Mouse (Mus musculus) heart, postnatal 0 days (tissue): ENCODE measurements around the gene Shank1. TPM values are rescaled to one million over a fixed set of nuclear protein-coding genes. Genes with fewer than 3 reads are reported as not detected.

Source experiments
- ATAC-seq: fragments of 200-750 bp; cut with Nextera tagmentation; 2 replicates; pipeline ENCODE4 v1.8.0; 2017; ENCODE audit warnings: low read depth, moderate number of reproducible peaks, moderate library complexity; ENCODE audit not compliant: insufficient read depth
- DNase-seq: peaks from one replicate; pipeline ENCODE4 v3.0.0-alpha.2; 2016; ENCODE audit warnings: low spot score
- H3K27ac ChIP-seq: fragments of 300-500 bp; sonication (generic); 2 replicates; pipeline ENCODE4 v1.5.1; 2014; ENCODE audit warnings: low read depth, mild to moderate bottlenecking
- H3K27me3 ChIP-seq: fragments of 300-500 bp; sonication (generic); 2 replicates; pipeline ENCODE4 v1.6.1; 2014; ENCODE audit warnings: low read length, mixed read lengths; ENCODE audit not compliant: control insufficient read depth, insufficient read depth
- H3K36me3 ChIP-seq: fragments of 300-500 bp; sonication (generic); replicated peaks from 2 replicates; pipeline ENCODE4 v1.6.1; 2014; ENCODE audit warnings: low read length, mixed read lengths; ENCODE audit not compliant: control insufficient read depth, insufficient read depth
- H3K4me1 ChIP-seq: fragments of 300-500 bp; sonication (generic); 2 replicates; pipeline ENCODE4 v1.6.1; 2014; ENCODE audit warnings: antibody characterized with exemption; ENCODE audit not compliant: control insufficient read depth, insufficient read depth
- H3K4me2 ChIP-seq: fragments of 300-500 bp; sonication (generic); 2 replicates; pipeline ENCODE4 v1.6.1; 2014; ENCODE audit warnings: low read depth, mild to moderate bottlenecking, low read length, moderate library complexity
- H3K4me3 ChIP-seq: fragments of 300-500 bp; sonication (generic); 2 replicates; pipeline ENCODE4 v1.5.1; 2014; ENCODE audit warnings: low read depth, low read length
- H3K9ac ChIP-seq: fragments of 300-500 bp; sonication (generic); replicated peaks from 2 replicates; pipeline ENCODE4 v1.6.1; 2014; ENCODE audit warnings: low read depth, low read length, mixed read lengths
- H3K9me3 ChIP-seq: fragments of 300-500 bp; sonication (generic); replicated peaks from 2 replicates; pipeline ENCODE4 v1.6.1; 2016; ENCODE audit warnings: low read length; ENCODE audit not compliant: control insufficient read depth
- CTCF ChIP-seq: IDR thresholded peaks from 2 replicates; pipeline ENCODE4 v1.5.1; 2016; ENCODE audit warnings: antibody characterized with exemption, control low read depth, low read depth
- EP300 ChIP-seq: IDR thresholded peaks from 2 replicates; pipeline ENCODE4 v1.6.1; 2016; ENCODE audit warnings: antibody characterized with exemption, low read depth
- WGBS: fragments of 180-500 bp; shearing (Covaris S2); extraction: QIAGEN DNeasy Blood & Tissue Kit; methylation state at CpG from one replicate; pipeline ENCODE4 v1.1.7; 2014; 5-methylcytosine and 5-hydroxymethylcytosine counted together
- polyA plus RNA-seq: library from polyadenylated mRNA; unstranded; fragments of >200 nt; fragmentation: Nextera tagmentation; extraction: Ambion mirVana; gene quantifications from 2 replicates; pipeline ENCODE4 v1.2.1, GENCODE M21; 2015
- total RNA-seq: library from RNA; depleted of rRNA; stranded (reverse); fragments of >200 nt; gene quantifications from 2 replicates; pipeline ENCODE4 v1.2.3, GENCODE M21; 2014; ENCODE audit warnings: low replicate concordance

Gene Shank1
- total and polyA plus RNA-seq, 2 experiments from 2014 or later = 0.36 to 0.61 TPM

DNA sequence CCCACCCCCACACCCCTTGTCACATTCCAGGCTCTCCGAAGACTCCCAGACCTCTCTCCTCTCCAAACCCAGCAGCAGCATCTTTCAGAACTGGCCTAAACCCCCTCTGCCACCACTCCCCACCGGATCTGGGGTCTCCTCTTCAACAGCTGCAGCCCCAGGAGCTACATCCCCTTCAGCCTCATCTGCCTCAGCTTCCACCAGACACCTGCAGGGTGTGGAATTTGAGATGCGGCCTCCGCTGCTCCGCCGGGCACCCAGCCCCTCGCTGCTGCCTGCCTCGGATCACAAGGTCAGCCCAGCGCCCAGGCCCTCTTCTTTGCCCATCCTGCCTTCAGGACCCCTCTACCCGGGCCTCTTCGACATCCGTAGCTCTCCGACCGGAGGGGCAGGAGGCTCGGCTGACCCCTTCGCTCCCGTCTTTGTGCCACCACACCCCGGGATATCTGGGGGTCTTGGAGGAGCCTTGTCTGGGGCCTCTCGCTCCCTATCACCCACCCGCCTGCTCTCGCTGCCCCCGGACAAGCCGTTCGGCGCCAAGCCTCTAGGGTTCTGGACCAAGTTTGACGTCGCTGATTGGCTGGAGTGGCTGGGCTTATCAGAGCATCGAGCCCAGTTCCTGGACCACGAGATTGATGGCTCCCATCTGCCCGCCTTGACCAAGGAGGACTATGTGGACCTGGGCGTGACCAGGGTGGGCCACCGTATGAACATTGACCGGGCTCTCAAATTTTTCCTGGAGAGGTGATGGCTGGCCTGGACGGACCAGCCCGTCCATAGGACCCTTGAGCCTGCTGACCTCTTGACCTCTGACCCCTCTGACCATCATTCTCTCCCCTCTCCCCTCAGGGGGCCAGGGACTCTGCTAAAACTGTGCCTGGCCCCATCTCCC, 46.8 kb downstream of the Shank1 start:
- Histone ChIP-seq H3K4me3 (no peak overlapping the region), H3K27me3 (peaks cover 72% of the 10 kb centered on the region), H3K4me2 (no peak overlapping the region), H3K27ac (no peak overlapping the region), H3K36me3 (no peaks in the 10 kb centered on the region), H3K4me1 (peaks cover 7% of the 10 kb centered on the region; the same call in 1 of the 2 replicates), H3K9ac (no peak overlapping the region), H3K9me3 (no peaks in the 10 kb centered on the region)
- ATAC-seq = no peak
- TF ChIP-seq EP300 (no peak), CTCF (no peak)
- DNase-seq = no peak
- 3% methylated on average over 35 of the region's 35 CpGs for WGBS

DNA sequence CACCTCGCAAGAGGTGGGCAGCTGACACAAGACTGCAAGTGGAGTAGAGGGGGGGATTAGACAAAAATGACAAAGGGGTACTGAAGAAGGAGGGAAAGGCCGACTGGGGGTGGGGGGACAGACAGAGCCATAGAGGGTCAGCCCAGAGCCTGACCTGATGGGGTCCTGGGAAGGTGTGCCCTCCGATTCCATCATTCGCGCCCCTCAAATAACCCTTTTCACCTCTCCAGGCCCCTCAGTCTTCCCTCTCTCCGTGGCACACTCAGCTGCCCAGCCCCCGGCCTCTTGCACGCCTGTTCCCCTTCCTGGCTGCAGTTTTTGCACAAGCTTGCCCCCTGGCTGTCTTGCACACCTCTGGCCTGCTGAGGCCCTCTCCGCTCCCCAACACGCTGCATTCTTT, 47.5 kb downstream of the Shank1 start:
- DNase-seq (no peak), ATAC-seq (no peak)
- no peak overlapping the region for H3K27ac ChIP-seq
- H3K9ac ChIP-seq = no peak overlapping the region
- peaks cover 7% of the 10 kb centered on the region; the same call in 1 of the 2 replicates for H3K4me1 ChIP-seq
- WGBS = 26% methylated on average over 8 of the region's 10 CpGs
- H3K4me2 ChIP-seq = no peak overlapping the region
- H3K36me3 ChIP-seq = no peaks in the 10 kb centered on the region
- peaks cover 65% of the 10 kb centered on the region for H3K27me3 ChIP-seq
- TF ChIP-seq CTCF = no peak
- no peak for TF ChIP-seq EP300
- no peak overlapping the region for H3K4me3 ChIP-seq
- H3K9me3 ChIP-seq = no peaks in the 10 kb centered on the region

DNA sequence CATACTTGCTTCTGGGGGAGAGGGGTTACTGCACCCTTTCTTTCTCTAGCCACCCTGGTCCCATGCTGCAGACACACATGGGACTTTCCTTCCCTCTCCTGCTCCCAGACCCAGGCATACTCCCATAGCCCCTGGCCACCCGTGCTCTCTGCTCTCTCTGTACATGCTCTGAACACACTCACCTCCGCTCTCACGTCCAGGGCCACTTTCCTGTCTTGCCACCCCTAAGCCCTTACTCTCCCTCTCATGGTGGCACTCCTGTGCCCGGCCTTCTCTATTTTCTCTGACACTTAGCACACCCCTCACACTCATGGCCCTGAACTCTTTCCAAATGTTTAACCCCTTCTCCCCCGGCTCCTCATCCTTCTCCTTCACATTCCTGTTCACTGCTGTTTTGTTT, 48.0 kb downstream of the Shank1 start:
- H3K4me3 ChIP-seq = no peak overlapping the region
- H3K4me2 ChIP-seq = no peak overlapping the region
- no peak overlapping the region for H3K9ac ChIP-seq
- ATAC-seq (no peak), DNase-seq (no peak)
- no peaks in the 10 kb centered on the region for H3K36me3 ChIP-seq
- H3K4me1 ChIP-seq = peaks cover 7% of the 10 kb centered on the region; the same call in 1 of the 2 replicates
- H3K27me3 ChIP-seq = peaks cover 60% of the 10 kb centered on the region
- H3K9me3 ChIP-seq = no peaks in the 10 kb centered on the region
- TF ChIP-seq CTCF = no peak
- no peak for TF ChIP-seq EP300
- H3K27ac ChIP-seq = no peak overlapping the region
- 22% methylated on average over 5 of the region's 5 CpGs for WGBS

DNA sequence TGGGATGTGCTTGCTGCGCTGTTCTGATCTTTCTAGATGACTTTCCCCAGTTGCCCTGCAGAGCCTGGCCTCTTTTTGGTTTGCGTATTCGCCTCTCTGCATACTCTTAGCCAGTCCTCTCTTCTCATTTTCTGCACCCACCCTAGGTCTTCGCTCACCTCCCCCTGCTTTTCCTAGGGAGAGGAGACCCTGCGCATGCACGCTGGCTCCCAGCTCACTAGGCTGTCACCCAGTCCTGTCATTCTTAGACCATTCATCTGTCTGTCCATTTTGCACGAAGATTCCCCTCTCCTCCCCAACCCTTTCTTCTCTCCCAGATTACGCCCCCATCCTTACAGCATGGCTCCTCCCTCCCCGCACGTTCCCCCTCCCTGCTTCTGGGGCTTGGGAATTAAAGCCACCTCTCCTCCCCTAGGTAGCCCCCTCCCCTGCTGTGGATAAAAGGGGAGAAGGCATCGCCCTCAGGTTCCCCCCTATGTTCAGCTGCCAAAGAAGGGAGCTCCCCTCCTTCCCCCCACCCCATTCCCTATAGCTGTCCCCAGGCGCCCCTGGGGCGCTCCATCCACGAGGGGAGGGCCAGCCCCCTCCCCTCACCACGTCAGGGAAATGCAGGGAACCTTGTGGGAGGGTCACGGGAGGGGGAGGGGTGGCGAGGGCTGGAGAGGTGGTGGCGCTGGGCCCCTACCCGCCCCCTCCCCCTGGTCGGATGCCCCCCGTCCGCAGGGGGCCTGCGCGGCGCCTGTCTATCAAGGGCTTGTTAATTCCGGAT, 49.0 kb downstream of the Shank1 start:
- 12% methylated on average over 15 of the region's 26 CpGs for WGBS
- Histone ChIP-seq H3K4me1 (peaks cover 7% of the 10 kb centered on the region; the same call in 1 of the 2 replicates), H3K27ac (peak overlapping the region; percentile 66), H3K9ac (peak overlapping the region; percentile 65), H3K4me2 (peak overlapping the region; percentile 86), H3K9me3 (no peaks in the 10 kb centered on the region), H3K27me3 (peaks cover 49% of the 10 kb centered on the region), H3K36me3 (no peaks in the 10 kb centered on the region), H3K4me3 (peak overlapping the region; percentile 46)
- DNase-seq (no peak), ATAC-seq (peak; percentile 10; the same call in 1 of the 2 replicates)
- TF ChIP-seq CTCF (no peak), EP300 (no peak)

DNA sequence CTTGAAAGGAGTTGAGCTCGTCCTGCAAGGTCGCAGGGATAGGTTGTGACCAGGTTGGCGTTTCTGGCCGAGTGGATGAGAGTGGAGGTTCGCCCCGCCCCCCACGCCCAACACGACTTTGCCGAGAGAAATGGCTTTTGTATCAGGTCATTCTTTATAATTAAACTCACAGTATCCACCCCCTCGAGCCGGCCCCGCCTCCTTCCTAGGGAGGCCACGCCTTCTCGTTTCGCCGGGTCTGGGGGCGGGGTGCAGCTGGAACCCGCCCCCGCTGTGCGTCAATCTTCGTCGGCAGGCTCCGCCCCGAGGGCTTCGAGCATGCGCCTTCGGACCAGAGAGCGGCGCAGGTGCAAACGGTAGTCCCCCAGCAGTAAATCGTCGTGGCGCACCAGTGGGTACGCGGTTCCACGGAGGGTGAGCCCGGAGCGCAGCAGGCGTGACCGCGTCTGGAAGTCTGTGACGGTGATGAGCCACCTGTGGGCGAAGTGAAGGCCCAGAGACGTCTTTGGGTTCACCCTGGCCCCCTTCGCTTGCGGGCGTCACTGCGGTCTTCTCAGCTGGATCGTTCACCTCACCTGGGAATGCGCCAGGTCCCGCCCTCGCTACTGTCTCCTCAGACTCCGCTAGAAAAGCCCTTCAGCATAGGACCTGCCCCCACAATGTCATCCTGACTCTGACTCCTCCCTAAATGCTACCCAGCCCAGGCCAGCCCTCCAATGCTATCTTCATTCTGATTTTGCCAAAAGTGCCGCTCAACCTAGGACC, 50.0 kb downstream of the Shank1 start:
- TF ChIP-seq CTCF (no peak), EP300 (no peak)
- 0% methylated on average over 54 of the region's 54 CpGs for WGBS
- H3K27me3 ChIP-seq = peaks cover 39% of the 10 kb centered on the region
- no peaks in the 10 kb centered on the region for H3K36me3 ChIP-seq
- peaks cover 7% of the 10 kb centered on the region; the same call in 1 of the 2 replicates for H3K4me1 ChIP-seq
- peak overlapping the region; percentile 46 for H3K4me3 ChIP-seq
- peak overlapping the region; percentile 86 for H3K4me2 ChIP-seq
- ATAC-seq = peak; percentile 91
- H3K9ac ChIP-seq = peak overlapping the region; percentile 65
- peak overlapping the region; percentile 66 for H3K27ac ChIP-seq
- H3K9me3 ChIP-seq = no peaks in the 10 kb centered on the region
- peak; percentile 88 for DNase-seq
